Mouse (Mus musculus) CH12.LX (cell line): Measurements from ENCODE around the gene Fdxr. TPM values are rescaled to one million over a fixed set of nuclear protein-coding genes. Genes with fewer than 3 reads are reported as not detected.

Experiments
- DNase-seq: peaks from one replicate; pipeline ENCODE4 v3.0.0-alpha.2; 2013; ENCODE audit errors: extremely low read depth
- H3K27ac ChIP-seq: 2 replicates; pipeline ENCODE4 v1.5.1; 2012; ENCODE audit warnings: low read depth, mild to moderate bottlenecking, control low read depth, moderate library complexity; ENCODE audit not compliant: insufficient read depth
- H3K27me3 ChIP-seq: replicated peaks from 2 replicates; pipeline ENCODE3; 2012; ENCODE audit warnings: inconsistent platforms
- H3K36me3 ChIP-seq, 2 experiments: replicated peaks in 1 of 2; 2 replicates each; pipeline versions ENCODE3 to v1.6.1; 2012; ENCODE audit warnings: inconsistent platforms in 1 of 2, low read length in 1 of 2, mild to moderate bottlenecking in 1 of 2, mixed read lengths in 1 of 2, moderate library complexity in 1 of 2; ENCODE audit not compliant: control insufficient read depth in 1 of 2, insufficient read depth in 1 of 2
- H3K4me1 ChIP-seq, 2 experiments: 2 replicates each; pipeline ENCODE4 v1.6.1; 2012; ENCODE audit warnings: inconsistent platforms in 1 of 2, moderate library complexity in 1 of 2; ENCODE audit not compliant: insufficient read depth in 2 of 2, control insufficient read depth in 1 of 2
- H3K4me2 ChIP-seq: 2 replicates; pipeline ENCODE4 v1.6.1; 2012; ENCODE audit warnings: low read depth, mild to moderate bottlenecking, control low read depth; ENCODE audit not compliant: poor library complexity, insufficient read depth, severe bottlenecking
- H3K4me3 ChIP-seq, 3 experiments: fragments of 150-350 bp in 1 of 3; sonication (generic) in 1 of 3; replicated peaks in 1 of 3; 2 replicates each; pipeline versions ENCODE3 to v1.5.1; 2011 to 2012; ENCODE audit warnings: low read depth in 2 of 3, low read length in 2 of 3, mild to moderate bottlenecking in 2 of 3, moderate library complexity in 2 of 3, control low read depth in 1 of 3, improper control_type of control experiment in 1 of 3, inconsistent platforms in 1 of 3, mixed read lengths in 1 of 3; ENCODE audit not compliant: poor library complexity in 1 of 3
- H3K79me2 ChIP-seq: replicated peaks from 2 replicates; pipeline ENCODE4 v1.6.1; 2012; ENCODE audit warnings: mild to moderate bottlenecking, moderate library complexity; ENCODE audit not compliant: control insufficient read depth, poor library complexity, insufficient read depth, severe bottlenecking; ENCODE audit errors: extremely low read depth
- H3K9ac ChIP-seq: 2 replicates; pipeline ENCODE4 v1.6.1; 2012; ENCODE audit warnings: low read depth, mild to moderate bottlenecking, control low read depth, moderate library complexity; ENCODE audit not compliant: insufficient read depth
- H3K9me3 ChIP-seq: replicated peaks from 2 replicates; pipeline ENCODE3; 2012; ENCODE audit warnings: low read length, inconsistent platforms, mixed read lengths
- BHLHE40 ChIP-seq: IDR thresholded peaks from 2 replicates; pipeline ENCODE4 v1.6.1; 2011; ENCODE audit warnings: mild to moderate bottlenecking, low read depth, low read length, improper control_type of control experiment
- CHD1 ChIP-seq: IDR thresholded peaks from 2 replicates; pipeline ENCODE4 v1.6.1; 2012; ENCODE audit warnings: low read depth, low read length, improper control_type of control experiment, inconsistent platforms
- CHD2 ChIP-seq: IDR thresholded peaks from 2 replicates; pipeline ENCODE4 v1.6.1; 2011; ENCODE audit warnings: low read length, improper control_type of control experiment
- CTCF ChIP-seq, 2 experiments: IDR thresholded peaks in 1 of 2; conservative IDR thresholded peaks in 1 of 2; 2 replicates each; pipeline ENCODE4 v1.5.1; 2011 to 2012; ENCODE audit warnings: low read depth in 2 of 2, low read length in 2 of 2, improper control_type of control experiment in 1 of 2, inconsistent platforms in 1 of 2, mild to moderate bottlenecking in 1 of 2, moderate library complexity in 1 of 2
- E2F4 ChIP-seq: IDR thresholded peaks from 2 replicates; pipeline ENCODE4 v1.6.1; 2011; ENCODE audit warnings: low read depth, low read length, improper control_type of control experiment; ENCODE audit not compliant: insufficient replicate concordance
- ETS1 ChIP-seq: conservative IDR thresholded peaks from 2 replicates; pipeline ENCODE4 v1.6.1; 2012; ENCODE audit warnings: low read depth, mild to moderate bottlenecking, inconsistent platforms, low read length, improper control_type of control experiment, moderate library complexity
- IRF4 ChIP-seq: IDR thresholded peaks from 2 replicates; pipeline ENCODE4 v1.6.1; 2014; ENCODE audit warnings: low read depth, mild to moderate bottlenecking, inconsistent platforms, low read length, improper control_type of control experiment
- JUN ChIP-seq: IDR thresholded peaks from 2 replicates; pipeline ENCODE4 v1.6.1; 2011; ENCODE audit warnings: low read depth, mild to moderate bottlenecking, low read length, improper control_type of control experiment, moderate library complexity; ENCODE audit not compliant: insufficient read depth
- JUND ChIP-seq: conservative IDR thresholded peaks from 2 replicates; pipeline ENCODE4 v1.6.1; 2011; ENCODE audit warnings: low read depth, low read length, improper control_type of control experiment
- MAFK ChIP-seq: IDR thresholded peaks from 2 replicates; pipeline ENCODE4 v1.6.1; 2011; ENCODE audit warnings: low read length, improper control_type of control experiment; ENCODE audit not compliant: insufficient replicate concordance
- MAX ChIP-seq: IDR thresholded peaks from 2 replicates; pipeline ENCODE4 v1.6.1; 2011; ENCODE audit warnings: low read length, improper control_type of control experiment
- MEF2A ChIP-seq: IDR thresholded peaks from 2 replicates; pipeline ENCODE4 v1.6.1; 2014; ENCODE audit warnings: low read depth, mild to moderate bottlenecking, inconsistent platforms, low read length, improper control_type of control experiment, borderline replicate concordance
- MYC ChIP-seq: IDR thresholded peaks from 2 replicates; pipeline ENCODE4 v1.6.1; 2011; ENCODE audit warnings: low read depth, mild to moderate bottlenecking, improper control_type of control experiment, low read length
- NELFE ChIP-seq: IDR thresholded peaks from 2 replicates; pipeline ENCODE4 v1.6.1; 2011; ENCODE audit warnings: low read depth, low read length, improper control_type of control experiment
- NRF1 ChIP-seq: IDR thresholded peaks from 2 replicates; pipeline ENCODE4 v1.6.1; 2014; ENCODE audit warnings: low read depth, mild to moderate bottlenecking, inconsistent platforms, low read length, improper control_type of control experiment, moderate library complexity
- PAX5 ChIP-seq: IDR thresholded peaks from 2 replicates; pipeline ENCODE4 v1.6.1; 2012; ENCODE audit warnings: low read length, inconsistent platforms, mixed read lengths
- POLR2AphosphoS2 ChIP-seq: IDR thresholded peaks from 2 replicates; pipeline ENCODE4 v1.6.1; 2011; ENCODE audit warnings: low read depth, low read length, improper control_type of control experiment
- RAD21 ChIP-seq: IDR thresholded peaks from 2 replicates; pipeline ENCODE4 v1.6.1; 2011; ENCODE audit warnings: low read depth, mild to moderate bottlenecking, low read length, improper control_type of control experiment, moderate library complexity
- SIN3A ChIP-seq: IDR thresholded peaks from 2 replicates; pipeline ENCODE4 v1.6.1; 2012; ENCODE audit warnings: low read length, improper control_type of control experiment, inconsistent platforms
- SMC3 ChIP-seq: IDR thresholded peaks from 2 replicates; pipeline ENCODE4 v1.6.1; 2011; ENCODE audit warnings: low read depth, low read length, improper control_type of control experiment
- TBP ChIP-seq: conservative IDR thresholded peaks from 2 replicates; pipeline ENCODE4 v1.6.1; 2011; ENCODE audit warnings: low read depth, low read length, improper control_type of control experiment
- TCF12 ChIP-seq: IDR thresholded peaks from 2 replicates; pipeline ENCODE4 v1.6.1; 2014; ENCODE audit warnings: low read depth, mild to moderate bottlenecking, inconsistent platforms, low read length, improper control_type of control experiment
- UBTF ChIP-seq: IDR thresholded peaks from 2 replicates; pipeline ENCODE4 v1.6.1; 2012; ENCODE audit warnings: low read depth, mild to moderate bottlenecking, inconsistent platforms, low read length, improper control_type of control experiment, moderate library complexity
- ZKSCAN1 ChIP-seq: IDR thresholded peaks from 2 replicates; pipeline ENCODE4 v1.6.1; 2012; ENCODE audit warnings: low read depth, inconsistent platforms, low read length, improper control_type of control experiment, borderline replicate concordance
- ZMIZ1 ChIP-seq: IDR thresholded peaks from 2 replicates; pipeline ENCODE4 v1.6.1; 2012; ENCODE audit warnings: low read depth, mild to moderate bottlenecking, inconsistent platforms, low read length, improper control_type of control experiment
- ZNF384 ChIP-seq: IDR thresholded peaks from 2 replicates; pipeline ENCODE4 v1.6.1; 2012; ENCODE audit warnings: low read depth, low read length, improper control_type of control experiment, inconsistent platforms
- dilution Hi-C: fragments of 300-500 bp; cut with MboI; formaldehyde crosslinking; loops from 2 replicates; pipeline ENCODE4 v1.14.3; 2020; ENCODE audit warnings: low sequenced_read_pairs; ENCODE audit not compliant: extremely low pct_unique_long_range_greater_than_20kb, extremely low pct_ligation_motif_present
- in situ Hi-C: fragments of 300-500 bp; cut with MboI; formaldehyde crosslinking; loops from 3 replicates; pipeline ENCODE4 v1.14.3; 2019; ENCODE audit warnings: low sequenced_read_pairs, low pct_ligation_motif_present, low pct_unique_long_range_greater_than_20kb, mixed read lengths
- polyA plus RNA-seq: library from polyadenylated mRNA; unstranded; fragments of >175 nt; gene quantifications from 2 replicates; pipeline ENCODE4 v1.2.1, GENCODE M21; 2012; ENCODE audit warnings: low read depth; ENCODE audit not compliant: insufficient read length
- total RNA-seq, 2 experiments: library from RNA; depleted of rRNA; stranded (reverse); fragments of 300-350 nt in 1 of 2; fragments of >200 nt in 1 of 2; gene quantifications; 2 replicates each; pipeline ENCODE4 v1.2.3; 2012 to 2014

Gene Fdxr
- total and polyA plus RNA-seq, 3 experiments, result 43.8 to 63.3 (median 58.6) TPM

GRCm38 (mm10) chr11:115231168-115231915 lies 45.5 kb downstream of the Fdxr start (continued):
- peak; percentile 53; the same call in 1 of the 2 replicates for TF ChIP-seq MAX
- no peak for TF ChIP-seq POLR2AphosphoS2
- peak; percentile 75 for TF ChIP-seq MEF2A
- TF ChIP-seq NRF1, result no peak
- TF ChIP-seq E2F4, result no peak
- TF ChIP-seq IRF4, result peak; percentile 56
- no peak for TF ChIP-seq CHD1
- no peak; the same call in 1 of the 2 replicates for TF ChIP-seq SMC3
- TF ChIP-seq UBTF, result no peak
- TF ChIP-seq CHD2, result 0 out of 2 replicates have a peak, but pooled peaks have one; percentile 56
- no peak for TF ChIP-seq JUND
- TF ChIP-seq ZNF384, result no peak
- TF ChIP-seq SIN3A, result peak; percentile 79
- peak; percentile 32; the same call in 1 of the 2 replicates for TF ChIP-seq NELFE
- peak; percentile 86 for TF ChIP-seq ETS1
- no peak for TF ChIP-seq ZKSCAN1
- no peak for TF ChIP-seq MAFK
- TF ChIP-seq TBP, result 0 out of 2 replicates have a peak, but pooled peaks have one; percentile 27
- 0 out of 4 replicates have a peak, but pooled peaks of 1 of the 2 experiments have one; percentile 7 for TF ChIP-seq CTCF (conservative IDR thresholded peaks at IDR 0.05 in 1 of 2, IDR thresholded peaks at IDR 0.05 in 1 of 2; ENCODE audit: low read depth in 2 of 2, low read length in 2 of 2)
- TF ChIP-seq PAX5, result no peak
- TF ChIP-seq RAD21, result no peak; the same call in 1 of the 2 replicates

- H3K79me2 ChIP-seq, result no peaks in the 10 kb centered on the region
- H3K4me1 ChIP-seq, result peaks cover 32 to 98% of the 10 kb centered on the region in 2 experiments
- H3K27ac ChIP-seq, result no peak overlapping the region; the same call in 1 of the 2 replicates
- no peak for TF ChIP-seq BHLHE40
- TF ChIP-seq UBTF, result no peak
- no peak for TF ChIP-seq CTCF (conservative IDR thresholded peaks at IDR 0.05 in 1 of 2, IDR thresholded peaks at IDR 0.05 in 1 of 2; ENCODE audit: low read depth in 2 of 2, low read length in 2 of 2)
- no peak for TF ChIP-seq MAX
- no peak for TF ChIP-seq TBP
- no peak for TF ChIP-seq JUN
- TF ChIP-seq ZNF384, result no peak
- TF ChIP-seq TCF12, result no peak
- TF ChIP-seq POLR2AphosphoS2, result no peak
- TF ChIP-seq MYC, result no peak
- no peak for TF ChIP-seq ZMIZ1
- TF ChIP-seq CHD1, result no peak
- TF ChIP-seq ZKSCAN1, result no peak
- no peak for TF ChIP-seq NELFE
- no peak for TF ChIP-seq PAX5
- TF ChIP-seq, all 38 proteins: peak for 0
- Histone ChIP-seq H3K36me3 (peaks cover 7 to 39% of the 10 kb centered on the region in 2 experiments), H3K27me3 (no peaks in the 10 kb centered on the region), H3K9me3 (no peaks in the 10 kb centered on the region), H3K4me2 (no peak overlapping the region), H3K4me3 (no peak overlapping the region), H3K9ac (no peak overlapping the region)
- DNase-seq, result no peak
- in situ Hi-C loops (no loop called here), dilution Hi-C loops (no loop called here)
These were observed 47.6 kb downstream of the Fdxr start for GRCm38 (mm10) chr11:115229021-115229930.
